13 mouse cellular contexts compared by ENCODE assay signal in the genomic region with DNA sequence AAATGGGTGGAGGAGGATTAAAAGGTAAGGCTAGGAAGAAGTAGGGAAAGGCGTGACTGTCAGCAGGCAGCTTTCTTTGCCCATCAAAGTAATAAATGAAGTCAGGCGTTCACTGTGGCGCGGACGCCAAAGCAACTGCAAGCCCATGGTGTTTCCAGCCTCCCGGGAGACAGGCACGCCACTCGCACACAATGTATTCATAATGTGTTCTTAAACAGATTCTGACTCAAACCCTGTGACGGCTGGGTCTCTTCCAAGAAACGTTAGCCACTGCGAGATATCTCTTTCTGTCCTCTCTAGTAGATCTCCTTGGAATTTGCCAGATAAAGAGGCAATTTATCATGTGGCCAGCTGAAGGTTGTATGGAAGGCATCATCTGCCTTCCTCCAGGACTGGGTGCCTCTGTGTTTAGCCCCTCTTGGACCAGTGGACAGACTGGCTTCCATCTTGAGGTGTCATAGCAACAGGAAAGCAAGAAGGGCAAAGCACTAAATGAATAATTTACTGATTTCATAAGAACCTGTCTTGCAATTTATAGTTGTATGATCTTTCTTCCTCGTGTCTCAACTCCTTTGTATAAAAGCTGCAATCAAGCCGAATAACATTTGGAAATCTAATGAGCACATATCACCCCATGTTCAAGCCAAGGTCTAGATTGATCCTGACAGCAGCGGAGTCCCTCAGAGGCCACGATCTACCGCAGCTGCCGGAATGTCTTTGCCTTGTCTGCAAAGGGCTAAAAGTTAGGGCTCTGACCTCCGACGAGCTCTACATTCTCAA.
DNase-seq lines count a peak whose midpoint lies in the region; ATAC-seq and TF ChIP-seq lines count a peak whose summit lies in the region.
"Had no signal": no experiment of that assay in that cellular context is flagged by ENCODE, and none has a peak within 500 bp of the region (broad histone marks: within the 10 kb centered on the region; RNA-seq: fewer than 3 reads in every experiment).

No protein-coding gene starts in this region.

- no peaks in the 10 kb centered on the region for H3K9me3 ChIP-seq in heart, embryonic 10.5 days
- H3K9me3 ChIP-seq in neural tube, embryonic 13.5 days = no peaks in the 10 kb centered on the region
- H3K9me3 ChIP-seq in hindbrain, embryonic 13.5 days = no peaks in the 10 kb centered on the region
- H3K9me3 ChIP-seq: embryonic facial prominence, embryonic 15.5 days had no signal

- TF ChIP-seq POLR2A in testis, adult 2 months (IDR thresholded peaks at IDR 0.05; ENCODE audit: control insufficient read depth, low read depth, low read length) = no peak

- peak overlapping the region; percentile 36; the same call in 1 of the 2 replicates for H3K27ac ChIP-seq in heart, embryonic 10.5 days
- H3K27ac ChIP-seq in neural tube, embryonic 13.5 days (replicated peaks) = peak overlapping the region; percentile 59
- peak overlapping the region; percentile 84 for H3K27ac ChIP-seq in hindbrain, embryonic 13.5 days
- H3K27ac ChIP-seq in testis, adult 2 months (ENCODE audit: control insufficient read depth, insufficient read depth, low read depth, low read length) = peak overlapping the region; percentile 70

- no peak overlapping the region for H3K9ac ChIP-seq in neural tube, embryonic 13.5 days
- H3K9ac ChIP-seq in hindbrain, embryonic 13.5 days = 0 out of 2 replicates have a peak overlapping the region, but pooled peaks have one; percentile 2
- H3K9ac ChIP-seq: embryonic facial prominence, embryonic 15.5 days; liver, postnatal 0 days had no signal

- 75% methylated on average over 19 of the region's 19 CpGs for WGBS in heart, embryonic 10.5 days
- 42% methylated on average over 19 of the region's 19 CpGs for WGBS in neural tube, embryonic 13.5 days
- 33% methylated on average over 19 of the region's 19 CpGs for WGBS in hindbrain, embryonic 13.5 days

- DNase-seq in heart, embryonic 10.5 days (ENCODE audit: low spot score) = no peak
- no peak for DNase-seq in heart, postnatal 25 days (ENCODE audit: low spot score)
- no peak for DNase-seq in neural tube, embryonic 10.5 days (ENCODE audit: extremely low spot score, low spot score)
- no peak for DNase-seq in cerebellum, adult 8-10 months
- no peak for DNase-seq in layer of hippocampus, postnatal 25 days (ENCODE audit: extremely low spot score in 1 of 2, low spot score in 1 of 2)
- DNase-seq: kidney, postnatal 36 days; liver, postnatal 0 days; right cerebral cortex, postnatal 4 days; thymus, adult 18-20 months had no signal

- ATAC-seq in neural tube, embryonic 13.5 days (ENCODE audit: low read depth) = no peak
- 0 out of 2 replicates have a peak, but pooled peaks have one; percentile 12 for ATAC-seq in hindbrain, embryonic 13.5 days (ENCODE audit: low FRiP score)
- ATAC-seq: liver, postnatal 0 days had no signal

- no peak for TF ChIP-seq CTCF in testis, adult 2 months (IDR thresholded peaks at IDR 0.05; ENCODE audit: control insufficient read depth, insufficient read depth, insufficient replicate concordance, low read depth, low read length)

- no peak overlapping the region for H3K4me3 ChIP-seq in heart, embryonic 10.5 days
- H3K4me3 ChIP-seq in neural tube, embryonic 13.5 days = no peak overlapping the region
- H3K4me3 ChIP-seq in hindbrain, embryonic 13.5 days = no peak overlapping the region
- H3K4me3 ChIP-seq in testis, adult 2 months (ENCODE audit: control insufficient read depth, low read depth, low read length) = no peak overlapping the region
- H3K4me3 ChIP-seq: embryonic facial prominence, embryonic 15.5 days had no signal

- intact Hi-C loops in heart, postnatal 25 days (cut with DNase I) = loop anchor here (5.0 kb wide), 1 partner anchor 34 kb away; no protein-coding TSS in a partner anchor

- no peaks in the 10 kb centered on the region for H3K27me3 ChIP-seq in heart, embryonic 10.5 days (ENCODE audit: insufficient read depth, poor library complexity, severe bottlenecking)
- H3K27me3 ChIP-seq in neural tube, embryonic 13.5 days = no peaks in the 10 kb centered on the region
- no peaks in the 10 kb centered on the region for H3K27me3 ChIP-seq in hindbrain, embryonic 13.5 days
- no peaks in the 10 kb centered on the region for H3K27me3 ChIP-seq in testis, adult 2 months (ENCODE audit: control insufficient read depth, insufficient read depth, low read length)
- H3K27me3 ChIP-seq: embryonic facial prominence, embryonic 15.5 days had no signal

- H3K36me3 ChIP-seq in heart, embryonic 10.5 days = 0 out of 2 replicates have a peak, but pooled peaks cover 8% of the 10 kb centered on the region
- no peaks in the 10 kb centered on the region for H3K36me3 ChIP-seq in neural tube, embryonic 13.5 days
- no peaks in the 10 kb centered on the region for H3K36me3 ChIP-seq in hindbrain, embryonic 13.5 days
- H3K36me3 ChIP-seq in testis, adult 2 months (ENCODE audit: control insufficient read depth, insufficient read depth, low read length) = no peaks in the 10 kb centered on the region
- H3K36me3 ChIP-seq: embryonic facial prominence, embryonic 15.5 days had no signal

- H3K4me2 ChIP-seq in neural tube, embryonic 13.5 days = no peak overlapping the region
- H3K4me2 ChIP-seq in hindbrain, embryonic 13.5 days = no peak overlapping the region
- H3K4me2 ChIP-seq: embryonic facial prominence, embryonic 15.5 days had no signal

- H3K4me1 ChIP-seq in heart, embryonic 10.5 days = peaks cover 84% of the 10 kb centered on the region
- peaks cover 80% of the 10 kb centered on the region for H3K4me1 ChIP-seq in neural tube, embryonic 13.5 days (replicated peaks)
- H3K4me1 ChIP-seq in hindbrain, embryonic 13.5 days (replicated peaks) = peaks cover 78% of the 10 kb centered on the region
- peaks cover 17% of the 10 kb centered on the region for H3K4me1 ChIP-seq in testis, adult 2 months (ENCODE audit: control insufficient read depth, insufficient read depth, low read length)
